Mouse (Mus musculus): ENCODE results near the gene Pbx4.
A peak's percentile ranks its signal among the peaks of the same experiment; 100 is the strongest.

The Pbx4 gene

GRCm38 (mm10) chr8:69899876-69900275 is 67.6 kb downstream of the Pbx4 start:
- DNase-seq (ENCODE audit: low spot score in 2 of 2), result no peak

- no peak for DNase-seq (ENCODE audit: low spot score in 2 of 2)
Measured at GRCm38 (mm10) chr8:69900895-69901451, 68.7 kb downstream of the Pbx4 start.

GRCm38 (mm10) chr8:69901484-69902162 is 69.3 kb downstream of the Pbx4 start:
- DNase-seq (ENCODE audit: low spot score in 2 of 2), result peak; percentile 98

GRCm38 (mm10) chr8:69902163-69903062 is 70.1 kb downstream of the Pbx4 start, which contains the start of the genes Tssk6, Ndufa13 and Yjefn3:
Tssk6 (plus strand) TSS chr8:69902184.
Ndufa13 (minus strand) TSS chr8:69902558.
Yjefn3 (minus strand) TSS chr8:69902712.
- peak in 1 of 2 experiments; percentile 53 for DNase-seq (ENCODE audit: low spot score in 2 of 2)

DNA sequence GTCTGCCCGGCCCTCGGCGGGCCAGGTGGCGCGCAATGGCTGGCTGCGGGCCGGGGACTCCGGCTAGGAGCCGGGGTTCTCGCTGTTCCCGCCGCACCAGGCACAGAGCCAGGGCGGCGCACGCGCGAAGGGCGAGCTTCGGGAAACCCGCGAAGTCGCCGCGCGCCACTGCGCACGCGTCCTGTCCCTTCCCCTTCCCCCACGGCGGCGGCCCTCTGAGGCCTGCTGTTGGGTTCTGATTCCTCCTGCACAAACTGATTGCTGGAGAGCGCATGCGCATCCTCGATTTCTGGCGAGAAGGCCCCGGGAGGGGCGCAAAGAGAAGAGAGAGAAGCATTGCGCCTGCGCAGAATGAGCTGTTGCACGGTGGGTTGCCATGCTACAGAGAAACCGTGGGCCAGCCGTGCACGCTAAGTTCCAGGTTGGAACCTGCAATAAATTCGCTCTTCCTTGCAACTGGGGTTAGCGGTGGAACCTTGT is 70.8 kb downstream of the Pbx4 start:
- peak; percentile 99 for DNase-seq (ENCODE audit: low spot score in 2 of 2)

DNA sequence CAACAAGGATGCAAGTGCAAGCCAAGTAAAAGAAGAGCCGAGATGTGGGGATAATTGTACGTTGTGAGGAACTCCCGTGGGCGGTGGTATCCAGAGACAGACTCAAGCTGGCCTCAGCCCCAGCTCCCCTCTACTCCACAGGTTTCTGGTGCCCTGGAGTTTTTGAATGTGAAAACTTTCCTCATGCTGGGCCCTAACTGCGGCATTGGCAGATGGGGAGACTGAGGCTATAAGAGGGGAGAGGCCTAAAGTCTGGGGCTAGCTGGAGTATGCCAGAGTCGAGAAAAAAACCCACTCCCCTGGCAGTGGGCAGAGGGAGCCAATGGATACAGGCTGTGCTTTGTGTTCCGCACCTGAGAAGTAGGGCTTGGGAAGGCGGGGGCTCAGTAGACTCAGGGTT is 71.8 kb downstream of the Pbx4 start:
- DNase-seq (ENCODE audit: low spot score in 2 of 2), result no peak

DNA sequence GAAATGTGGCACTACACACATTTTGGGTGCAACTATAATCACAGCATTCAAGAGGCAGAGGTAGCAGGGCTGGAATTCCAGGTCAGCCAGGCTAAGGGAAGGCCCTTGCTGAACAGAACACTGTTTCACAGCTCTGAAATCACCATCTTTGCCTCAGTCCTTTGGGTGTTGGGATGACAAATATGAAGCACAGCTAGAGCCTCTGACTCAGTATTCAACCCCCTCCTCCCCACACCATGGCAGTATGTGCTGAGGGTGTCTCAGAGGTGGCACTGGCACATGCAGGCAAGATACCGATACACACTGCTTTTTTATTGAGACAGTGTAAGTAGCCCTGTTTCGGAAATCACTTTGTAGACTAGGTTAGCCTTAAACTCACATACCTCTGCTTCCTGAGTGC is 74.0 kb downstream of the Pbx4 start:
- no peak for DNase-seq (ENCODE audit: low spot score in 2 of 2)

DNA sequence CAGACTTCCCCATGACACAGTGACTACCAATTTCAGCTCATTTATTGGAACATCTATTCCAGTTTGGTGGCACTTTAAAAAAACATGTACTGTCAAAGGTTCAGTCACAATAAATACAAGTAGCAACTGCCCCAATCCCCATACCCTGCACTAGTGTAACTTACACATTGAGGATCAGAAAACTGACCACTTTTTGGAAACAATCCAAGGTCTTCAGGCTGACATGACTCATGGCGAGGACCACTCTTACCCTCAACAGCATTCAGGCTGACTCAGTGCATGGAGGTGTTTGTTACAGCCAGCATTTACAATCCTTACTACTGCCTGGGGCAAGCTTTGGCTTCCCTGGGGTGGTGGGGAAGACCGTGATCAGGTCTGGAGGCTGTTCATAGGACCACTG is 74.8 kb downstream of the Pbx4 start:
- no peak for DNase-seq (ENCODE audit: low spot score in 2 of 2)

DNA sequence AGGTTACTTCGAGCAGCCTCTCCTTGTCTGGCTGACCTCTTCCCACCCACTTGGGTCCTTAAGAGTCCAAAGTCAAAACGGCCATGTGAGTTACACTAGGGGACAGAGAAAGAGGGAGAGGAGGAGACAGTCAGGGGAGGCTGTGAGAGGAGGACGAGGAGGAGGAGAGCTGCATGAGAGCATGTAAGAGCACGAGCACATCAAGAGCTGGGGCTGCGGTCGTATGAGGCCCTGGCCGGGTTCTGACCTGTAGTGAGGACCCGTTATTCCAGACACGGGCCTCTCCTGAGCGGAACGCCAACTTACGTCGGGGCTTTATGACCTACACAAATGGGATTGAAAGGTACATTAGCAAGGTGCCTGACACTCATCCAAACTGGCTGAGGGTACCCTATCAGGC is 79.6 kb downstream of the Pbx4 start:
- no peak for DNase-seq (ENCODE audit: low spot score in 2 of 2)

GRCm38 (mm10) chr8:69912478-69913074 is 80.3 kb downstream of the Pbx4 start:
- peak; percentile 56 to 61 for DNase-seq (ENCODE audit: low spot score in 2 of 2)

DNA sequence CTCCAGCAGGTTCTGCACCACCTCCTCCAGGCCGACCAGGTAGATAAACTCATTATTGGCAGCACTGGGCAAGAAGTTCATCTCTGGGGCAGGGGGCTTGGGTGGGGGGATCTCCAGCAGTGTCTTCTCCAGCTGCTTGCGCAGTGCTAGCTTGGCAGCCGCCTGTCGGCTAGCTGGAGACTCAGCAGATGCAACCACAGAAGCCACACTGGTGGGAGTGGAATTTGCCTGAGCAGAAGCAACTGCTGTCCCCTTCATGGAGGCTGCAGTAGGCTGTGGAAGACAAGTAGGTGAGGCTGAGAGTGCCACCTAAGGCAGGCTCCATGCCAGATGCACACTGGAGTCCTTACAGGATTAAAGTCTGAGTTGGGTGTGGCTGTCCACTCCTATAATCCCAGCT is 82.2 kb downstream of the Pbx4 start:
- no peak for DNase-seq (ENCODE audit: low spot score in 2 of 2)

DNA sequence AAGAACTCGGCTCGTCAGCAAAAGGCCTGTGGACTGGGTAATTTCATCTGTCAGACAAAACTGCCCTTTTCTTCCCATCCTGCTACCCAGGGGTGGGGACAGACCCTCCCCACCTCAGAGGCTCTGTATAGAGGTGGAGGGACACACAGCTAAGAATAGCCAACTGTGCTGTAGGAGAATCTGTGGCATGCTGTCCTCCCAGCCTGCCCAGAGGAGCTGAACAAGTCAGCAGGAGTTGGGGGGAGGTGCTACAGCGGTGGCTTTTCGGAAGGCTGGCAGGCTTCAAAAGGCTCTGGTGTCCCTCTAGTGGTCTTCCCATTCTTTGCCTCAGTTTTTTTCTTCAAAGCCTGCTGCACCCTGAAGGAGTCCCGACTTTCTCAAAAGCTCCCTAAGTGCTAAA is 83.5 kb downstream of the Pbx4 start:
- peak in 1 of 2 experiments; percentile 48 for DNase-seq (ENCODE audit: low spot score in 2 of 2)

DNA sequence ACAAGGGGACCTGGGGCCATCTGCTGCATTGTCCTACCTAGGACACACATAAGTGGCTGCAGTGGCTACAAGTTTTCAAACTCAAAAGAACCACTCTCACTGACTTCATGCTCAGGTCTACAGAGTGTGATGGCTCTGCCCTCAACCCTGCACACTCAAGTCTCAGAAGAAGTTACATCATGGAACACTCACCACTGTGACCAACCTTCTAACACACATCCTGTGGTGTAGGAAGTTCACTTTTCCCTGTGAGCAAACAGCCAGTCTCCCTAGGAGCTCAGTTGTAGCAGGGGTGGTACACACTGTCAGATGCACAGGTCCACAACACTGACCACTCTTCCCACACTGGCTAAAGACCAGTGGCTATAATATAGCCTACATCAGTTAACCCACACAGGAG is 86.2 kb downstream of the Pbx4 start:
- no peak for DNase-seq (ENCODE audit: low spot score in 2 of 2)

DNA sequence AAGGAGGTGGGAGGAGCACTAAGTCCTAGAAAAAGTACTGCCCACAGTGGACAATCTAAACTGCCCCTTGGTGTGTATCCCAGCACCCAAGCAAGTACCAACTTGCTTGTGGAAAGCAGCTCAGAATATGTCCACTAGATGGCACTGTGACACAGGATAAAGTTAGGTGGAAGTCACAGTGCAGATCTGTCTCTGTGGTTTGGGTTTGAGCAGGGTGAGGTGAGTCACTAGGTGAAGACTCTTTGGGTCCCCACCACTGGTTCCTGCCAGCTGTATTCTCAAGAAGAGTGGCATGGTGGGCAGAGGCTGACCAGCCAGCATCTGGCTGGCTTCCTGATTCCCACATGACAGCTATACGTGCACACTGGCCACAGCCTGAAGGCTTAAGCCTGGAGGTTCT is 86.7 kb downstream of the Pbx4 start:
- peak; percentile 81 to 89 for DNase-seq (ENCODE audit: low spot score in 2 of 2)

GRCm38 (mm10) chr8:69919876-69920662 is 87.8 kb downstream of the Pbx4 start:
- DNase-seq (ENCODE audit: low spot score in 2 of 2), result no peak

DNA sequence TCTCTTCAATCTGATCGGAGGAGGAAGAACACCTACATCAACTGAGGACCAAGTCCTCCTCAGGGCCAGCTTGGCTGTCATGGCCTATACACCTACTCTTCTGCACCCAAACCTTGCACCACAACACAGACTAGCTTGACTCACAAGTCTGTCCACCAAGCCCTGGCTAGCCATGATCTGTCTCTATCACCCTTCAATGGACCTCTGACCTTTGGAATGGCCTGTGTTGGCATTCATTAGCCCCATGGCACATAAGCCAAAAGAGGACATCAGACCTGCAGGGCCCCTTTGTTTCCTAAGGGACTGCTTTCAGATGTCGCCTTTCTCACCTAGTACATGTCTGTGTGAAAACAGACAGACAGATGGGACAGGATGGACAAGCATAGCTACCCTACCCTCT is 88.8 kb downstream of the Pbx4 start:
- no peak for DNase-seq (ENCODE audit: low spot score in 2 of 2)
